Mouse (Mus musculus) layer of hippocampus, postnatal 10 days (tissue): ENCODE data around the gene Gm364. TPM values are rescaled to one million over a fixed set of nuclear protein-coding genes. Genes with fewer than 3 reads are reported as not detected.
A peak's percentile ranks its signal among the peaks of the same experiment; 100 is the strongest.

Source experiments
- DNase-seq, 2 experiments: peaks; one replicate each; pipeline ENCODE4 v3.0.0; 2021; ENCODE audit warnings: low spot score in 2 of 2
- long read RNA-seq: library from polyadenylated mRNA; stranded (forward); transcript quantifications from one replicate; pipeline ENCODE4 v2.0.0, GENCODE M21; 2023
- total RNA-seq, 2 experiments: library from RNA; stranded (reverse); gene quantifications; 2 replicates each; pipeline ENCODE4 v1.2.3; 2021

Gm364 gene
- not detected for total RNA-seq
- long read RNA-seq: 0 reads

DNA sequence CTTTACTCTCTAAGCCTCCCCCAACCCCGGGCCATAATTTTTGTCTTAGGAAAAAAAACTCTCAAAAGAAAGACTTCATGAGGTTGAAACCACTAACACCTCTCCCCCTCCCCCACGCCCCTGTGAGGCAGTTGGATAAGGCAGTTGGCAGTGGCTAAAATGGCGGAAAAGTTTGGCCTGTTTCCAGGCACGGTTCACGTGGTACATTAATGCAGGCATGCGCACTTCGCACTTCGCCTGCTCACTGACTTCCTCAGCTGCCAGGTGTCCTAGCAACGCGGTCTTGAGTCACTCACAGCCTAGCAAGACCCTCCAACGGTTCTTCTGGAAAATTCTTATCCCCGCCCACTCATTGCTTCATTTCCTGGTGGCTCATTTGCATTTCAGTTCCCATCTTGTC is at the start of gene Gm364:
TSS of gene Gm364 (plus strand) at position 386 of the 400 bp plus-strand sequence.
- DNase-seq: no peak

DNA sequence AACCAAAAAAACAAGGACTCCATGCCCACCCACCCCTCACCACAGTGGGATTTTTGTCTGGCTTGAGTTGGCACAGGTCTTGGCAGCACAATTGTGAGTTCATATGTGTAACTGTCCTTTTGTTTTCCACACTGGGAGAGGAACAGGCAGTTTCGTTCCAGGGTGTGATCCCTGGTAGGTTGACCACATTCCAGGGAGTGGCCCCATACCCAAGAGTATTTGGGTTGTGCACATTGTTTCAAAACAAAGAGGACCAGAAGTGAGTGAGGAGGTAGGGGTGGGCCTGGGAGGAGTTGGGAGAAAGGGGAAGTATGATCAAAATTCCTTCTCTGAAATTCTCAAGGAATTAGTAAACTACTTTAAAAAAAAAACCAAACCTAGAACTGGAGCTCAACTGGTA is 49.6 kb upstream of the Gm364 start:
- no peak for DNase-seq

GRCm38 (mm10) chrX:57364891-57365569 is 43.9 kb upstream of the Gm364 start:
- no peak for DNase-seq

DNA sequence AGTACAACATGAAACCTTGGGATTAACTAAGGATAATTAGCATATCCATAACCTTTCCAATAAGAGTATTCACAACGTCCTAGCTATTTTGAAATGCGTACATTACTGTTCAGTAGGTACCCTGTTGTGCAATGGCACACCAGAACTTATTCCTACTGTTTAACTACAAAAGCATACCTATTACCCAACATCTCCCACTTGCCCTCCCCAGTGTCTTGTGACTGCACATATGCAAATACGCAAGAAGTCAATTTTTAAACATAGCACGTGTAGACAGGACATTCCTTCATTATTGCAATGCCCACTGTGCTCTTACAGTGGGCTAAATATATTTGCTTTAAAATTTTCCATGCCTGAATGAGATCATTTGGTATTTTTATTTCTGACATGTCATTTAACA is 36.0 kb upstream of the Gm364 start:
- no peak for DNase-seq

DNA sequence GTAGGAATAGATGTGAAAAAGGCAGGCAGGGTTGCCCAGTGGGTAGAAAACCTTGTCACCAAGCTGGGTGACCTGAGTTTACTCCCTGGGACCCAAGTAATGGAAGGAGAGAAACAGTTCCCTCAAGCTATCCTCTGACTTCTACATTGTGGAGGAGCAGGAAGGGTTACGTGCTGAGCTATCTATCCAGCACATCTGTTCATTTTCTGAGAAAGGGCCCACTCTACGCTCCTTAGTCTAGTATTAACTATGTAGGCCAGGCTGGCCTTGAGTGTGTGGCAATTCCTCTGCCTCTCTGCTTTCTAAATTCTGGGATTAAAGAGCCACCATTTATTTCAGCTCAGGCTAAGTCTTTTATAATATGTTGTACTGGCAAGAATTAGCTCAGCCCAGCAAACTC is 35.4 kb upstream of the Gm364 start:
- no peak for DNase-seq

- no peak for DNase-seq
Measured at GRCm38 (mm10) chrX:57374029-57374428, 34.9 kb upstream of the Gm364 start.

DNA sequence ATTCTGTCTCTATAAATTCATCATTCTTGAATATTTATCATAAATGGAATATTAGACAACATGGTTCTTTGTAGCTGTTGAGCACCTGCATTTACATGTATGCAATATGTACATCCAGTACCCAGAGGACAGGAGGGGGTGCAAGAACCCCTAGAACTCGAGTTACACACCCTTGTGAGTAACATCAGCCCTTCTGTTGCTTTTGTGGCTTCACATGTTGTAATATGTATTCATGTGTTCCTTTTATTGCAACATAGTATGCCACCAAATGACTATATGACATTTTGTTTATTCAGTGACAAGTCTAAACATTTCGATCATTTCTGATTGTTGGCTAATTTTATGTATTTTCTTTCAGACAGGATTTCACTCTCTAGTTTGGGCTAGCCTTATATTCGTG is 31.9 kb upstream of the Gm364 start:
- no peak for DNase-seq

- DNase-seq: no peak
Measured at GRCm38 (mm10) chrX:57378579-57378978, 30.4 kb upstream of the Gm364 start.

DNA sequence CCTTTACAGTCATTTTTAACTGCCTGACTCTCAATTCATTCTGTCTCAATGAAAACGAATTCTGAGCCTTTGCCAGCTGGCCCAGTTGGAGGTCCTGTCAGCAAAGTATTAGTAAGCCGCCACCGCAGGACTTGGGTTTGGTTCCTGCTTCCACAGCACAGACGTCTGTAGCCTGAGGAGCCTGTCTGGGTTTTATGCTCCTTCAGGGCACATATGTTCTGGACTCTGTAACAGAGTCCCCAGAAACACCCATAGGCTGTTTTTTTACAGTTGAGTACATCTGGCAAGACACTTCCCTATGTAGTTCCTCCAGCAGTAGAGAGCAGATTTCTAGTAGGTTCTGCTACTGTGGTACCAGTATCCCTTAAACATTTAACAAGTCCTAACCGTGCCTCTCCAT is 28.0 kb upstream of the Gm364 start:
- no peak for DNase-seq

- peak; percentile 81 to 85 for DNase-seq
Measured at GRCm38 (mm10) chrX:57392367-57393246, 16.3 kb upstream of the Gm364 start, which contains the start of gene Rbmx. Gene Rbmx, minus strand, starts transcription at chrX:57393036.

DNA sequence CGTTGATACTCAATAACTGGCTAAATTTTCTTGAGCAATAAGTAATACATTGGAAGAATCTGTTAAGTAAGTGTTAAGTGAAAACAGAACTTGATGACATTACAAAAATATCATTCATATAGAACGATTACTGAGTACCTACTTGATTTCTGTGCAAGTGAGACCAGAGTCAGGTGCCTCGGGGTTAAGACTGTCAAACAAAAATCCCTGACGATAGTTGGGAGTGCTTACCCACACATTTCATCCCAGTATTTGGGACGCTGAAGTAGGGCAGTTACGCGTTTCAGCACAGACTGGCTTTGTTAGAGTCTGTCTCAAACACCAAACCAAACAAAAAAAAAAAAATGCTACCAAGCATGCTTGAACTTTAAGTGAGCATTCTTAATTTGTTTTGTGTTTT is 15.5 kb upstream of the Gm364 start:
- DNase-seq: no peak

- DNase-seq: no peak
Measured at GRCm38 (mm10) chrX:57401388-57401787, 7.6 kb upstream of the Gm364 start.

DNA sequence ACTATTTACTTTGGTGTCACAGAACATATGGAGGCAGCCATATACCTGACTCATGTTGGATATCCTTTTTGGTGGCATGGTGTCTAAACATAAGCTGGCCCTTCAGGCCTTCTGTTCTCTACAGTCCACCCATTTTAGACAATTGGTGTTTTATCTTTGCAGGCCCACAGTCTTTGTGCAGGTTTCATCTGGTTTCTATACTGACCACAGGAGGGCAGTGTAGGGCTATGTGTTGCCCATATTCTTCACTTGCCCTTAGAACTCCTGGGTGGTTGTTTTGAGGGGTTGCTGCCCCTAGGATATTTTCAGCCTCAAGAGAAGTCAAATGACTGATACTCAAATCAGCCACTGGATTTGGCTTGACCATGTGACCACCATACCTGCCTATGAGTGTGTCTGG is 5.3 kb upstream of the Gm364 start:
- no peak for DNase-seq

DNA sequence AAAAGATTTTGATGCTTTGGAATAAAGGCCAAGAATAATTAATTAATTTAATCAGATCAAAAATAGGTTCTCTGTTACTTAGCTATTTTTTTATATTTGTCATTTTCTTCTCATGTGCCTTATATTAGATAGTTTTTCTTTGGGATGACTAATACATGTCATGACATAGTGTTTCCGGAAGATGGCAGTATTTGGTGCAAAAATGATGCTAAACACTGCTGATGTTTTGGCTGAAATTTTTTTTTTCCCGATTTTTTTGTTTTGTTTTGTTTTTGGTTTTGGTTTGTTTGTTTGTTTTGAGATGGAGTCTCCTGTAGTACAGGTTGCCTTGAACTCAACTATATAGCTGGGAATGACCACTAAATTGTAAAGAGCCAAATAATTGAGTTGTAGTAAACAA is 22.7 kb downstream of the Gm364 start:
- no peak for DNase-seq

GRCm38 (mm10) chrX:57433897-57434296 is 24.9 kb downstream of the Gm364 start:
- no peak for DNase-seq

GRCm38 (mm10) chrX:57503634-57504033 is 94.7 kb downstream of the Gm364 start, which contains the start of gene Gpr101:
Gene Gpr101, minus strand, starts transcription at chrX:57503757.
- no peak for DNase-seq

GRCm38 (mm10) chrX:57506247-57506646 is 97.3 kb downstream of the Gm364 start:
- DNase-seq: no peak

DNA sequence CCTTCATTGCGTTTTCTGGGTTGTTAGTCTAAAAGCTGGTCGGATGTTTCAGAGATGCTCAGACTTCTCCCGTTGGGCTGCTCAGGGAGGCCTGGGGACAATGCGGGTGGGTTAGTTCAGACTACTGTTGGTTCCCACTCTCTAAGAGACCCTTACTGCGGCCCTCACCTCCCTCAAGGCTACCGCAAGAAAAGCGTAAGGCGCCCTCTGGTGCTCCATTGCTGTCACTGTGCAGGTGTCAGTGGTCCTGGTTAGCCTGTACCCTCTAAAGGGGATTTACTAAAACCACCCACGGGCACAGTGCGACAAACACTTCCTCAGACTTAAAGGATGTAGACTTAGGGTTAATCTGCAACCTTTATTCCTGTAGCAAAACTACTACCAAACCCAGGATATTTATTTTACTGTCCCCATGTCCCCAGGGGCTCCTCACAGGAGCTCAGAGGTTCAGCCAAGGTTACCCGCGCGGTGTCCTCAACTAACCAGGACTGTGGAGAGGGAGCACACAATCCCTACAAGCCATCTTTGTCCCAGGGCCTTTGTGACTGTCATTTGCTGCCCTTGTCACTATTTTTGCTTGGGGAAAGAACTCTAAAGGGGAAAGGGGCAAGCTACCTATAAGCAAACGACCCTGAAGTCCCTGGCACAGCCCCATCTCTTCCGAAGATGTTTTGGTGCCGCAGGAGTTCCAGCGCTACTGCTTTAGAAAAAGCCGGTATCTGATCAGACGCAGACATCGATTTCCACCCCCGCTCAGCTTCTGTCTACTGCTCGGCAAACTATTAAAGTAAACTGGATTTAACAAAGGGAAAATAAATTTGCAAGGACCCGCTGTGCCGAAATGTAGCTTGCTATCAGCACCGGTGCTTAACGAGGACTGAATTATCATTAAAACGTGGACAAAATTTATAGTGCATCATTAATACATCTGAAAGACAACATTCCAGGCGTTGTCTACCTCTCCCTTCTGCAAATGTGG is 112.5 kb downstream of the Gm364 start:
- peak; percentile 12 to 37 for DNase-seq
